Mouse (Mus musculus): ENCODE data around the gene B3gnt7.

DNA sequence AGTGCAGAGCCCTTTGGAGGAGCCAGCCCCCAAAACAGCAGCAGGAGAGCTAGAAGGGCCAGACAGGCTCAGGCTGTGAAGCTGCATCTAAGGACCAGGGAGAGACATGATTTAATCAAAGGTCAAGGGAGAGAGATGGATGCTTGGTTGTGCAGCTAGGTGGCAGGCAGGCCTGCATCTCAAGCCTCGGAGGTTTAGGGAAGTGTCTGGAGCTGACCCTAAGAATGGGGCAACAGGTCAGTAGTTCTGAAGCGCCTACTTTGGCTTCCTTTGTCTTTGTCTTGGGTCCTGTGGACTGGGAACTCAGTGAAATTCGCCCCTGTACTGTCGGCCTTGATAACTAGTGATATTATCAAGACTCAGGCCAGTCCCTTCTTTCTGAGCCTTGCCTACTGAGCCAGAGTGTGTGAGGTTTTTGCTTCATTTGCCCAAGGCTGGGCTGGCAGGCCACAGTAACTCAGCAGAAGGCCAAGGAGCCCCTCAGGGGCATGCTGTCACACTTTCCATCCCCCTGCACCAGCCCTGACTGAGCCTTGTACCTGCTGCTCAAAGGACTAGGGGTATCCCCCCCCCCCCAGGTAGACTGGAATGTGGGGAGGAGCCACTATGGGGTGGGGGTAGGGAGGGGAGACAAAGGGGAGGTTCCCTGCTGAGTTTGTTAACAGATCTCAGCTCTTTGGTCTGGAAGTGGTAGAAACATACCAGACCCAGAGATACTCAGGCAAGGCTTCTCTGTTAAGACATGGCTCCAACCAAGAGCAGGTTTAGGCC lies 5.4 kb downstream of the B3gnt7 start:
- TF ChIP-seq POLR2A (IDR thresholded peaks at IDR 0.05; ENCODE audit: low read depth, low read length) = no peak
- TF ChIP-seq CTCF (IDR thresholded peaks at IDR 0.05; ENCODE audit: borderline replicate concordance, insufficient read depth, low read length) = no peak

Measured in embryonic fibroblast, embryonic 13.5 days (primary cell).